Mouse (Mus musculus): ENCODE measurements around the gene Tmem252. TPM values are rescaled to one million over a fixed set of nuclear protein-coding genes. Genes with fewer than 3 reads are reported as not detected.
"Not testable (repeated sequence)": the region's sequence is repeated elsewhere in the genome, so short reads cannot be mapped to it uniquely, and the experiment has no call there.

The Tmem252 gene
- polyA plus RNA-seq, 1 experiment from 2014 or later = 7.2 TPM

DNA sequence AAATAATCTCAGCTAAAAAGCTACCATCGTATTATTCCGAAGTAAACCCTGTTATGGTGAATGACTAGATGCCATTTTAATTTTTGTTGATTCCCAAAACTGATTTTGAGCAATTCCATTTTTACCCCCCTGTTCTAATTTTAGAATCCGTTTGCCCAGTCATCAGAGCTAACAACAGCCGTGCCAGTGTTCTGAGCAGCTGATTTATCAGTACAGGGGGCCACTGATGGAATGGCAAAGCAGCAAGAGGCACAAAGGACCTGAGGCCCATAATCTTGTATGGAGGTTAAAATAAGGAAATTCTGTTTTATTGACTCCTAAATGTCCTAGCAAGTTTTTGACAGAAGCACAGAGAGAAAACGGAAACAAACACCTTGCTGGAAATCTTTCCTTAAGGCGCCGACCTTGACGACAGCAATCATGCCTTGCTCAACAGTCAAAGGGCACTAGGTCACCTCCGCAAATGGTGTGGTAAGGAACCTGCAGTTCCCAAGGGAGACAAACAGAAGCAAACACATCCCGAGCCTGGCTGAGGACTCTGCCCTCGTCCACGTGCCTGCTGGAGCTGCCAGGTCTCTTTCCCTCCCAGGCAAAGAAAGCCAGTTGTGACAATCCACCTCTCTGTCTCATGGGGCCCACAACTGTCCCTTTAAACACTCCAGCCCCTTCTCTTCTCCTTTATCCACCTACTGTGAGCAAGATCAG is 9.4 kb downstream of the Tmem252 start:
- H3K36me3 ChIP-seq = 0 out of 2 replicates have a peak, but pooled peaks cover 3% of the 10 kb centered on the region
- no peaks in the 10 kb centered on the region for H3K27me3 ChIP-seq (replicated peaks)
- H3K4me1 ChIP-seq = 0 out of 2 replicates have a peak, but pooled peaks cover 4% of the 10 kb centered on the region
- no peak overlapping the region for H3K9ac ChIP-seq
- H3K27ac ChIP-seq = no peak overlapping the region
- ATAC-seq (ENCODE audit: insufficient read depth, low FRiP score, low read depth) = no peak
- 56% methylated on average over 12 of the region's 12 CpGs for WGBS
- no peaks in the 10 kb centered on the region for H3K9me3 ChIP-seq
- no peak overlapping the region for H3K4me2 ChIP-seq
- H3K4me3 ChIP-seq (replicated peaks) = no peak overlapping the region

DNA sequence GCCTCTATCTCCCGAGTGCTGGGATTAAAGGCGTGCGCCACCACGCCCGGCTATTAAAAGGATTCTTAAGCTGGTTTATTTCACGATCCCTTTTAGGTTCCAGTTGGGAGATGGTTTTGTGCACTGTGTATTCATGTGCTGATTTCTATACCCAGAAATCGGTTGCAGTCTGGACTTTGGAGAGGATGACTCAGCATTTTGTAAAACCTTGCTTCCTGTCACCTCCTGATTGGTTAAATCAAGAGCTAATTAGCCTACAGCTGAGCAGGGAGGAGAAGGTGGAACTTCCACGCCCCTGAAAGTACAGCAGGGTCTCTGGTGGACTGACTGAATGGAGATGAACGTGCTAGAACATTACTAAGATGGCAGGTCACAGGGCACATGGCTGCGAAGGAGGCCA is 12.6 kb downstream of the Tmem252 start:
- WGBS = 83% methylated on average over 10 of the region's 10 CpGs
- H3K9me3 ChIP-seq = no peaks in the 10 kb centered on the region
- no peaks in the 10 kb centered on the region for H3K27me3 ChIP-seq (replicated peaks)
- 0 out of 2 replicates have a peak, but pooled peaks cover 3% of the 10 kb centered on the region for H3K36me3 ChIP-seq
- no peak overlapping the region for H3K4me3 ChIP-seq (replicated peaks)
- ATAC-seq (ENCODE audit: insufficient read depth, low FRiP score, low read depth) = no peak
- 0 out of 2 replicates have a peak, but pooled peaks cover 4% of the 10 kb centered on the region for H3K4me1 ChIP-seq
- H3K4me2 ChIP-seq = no peak overlapping the region
- no peak overlapping the region for H3K27ac ChIP-seq
- no peak overlapping the region for H3K9ac ChIP-seq

DNA sequence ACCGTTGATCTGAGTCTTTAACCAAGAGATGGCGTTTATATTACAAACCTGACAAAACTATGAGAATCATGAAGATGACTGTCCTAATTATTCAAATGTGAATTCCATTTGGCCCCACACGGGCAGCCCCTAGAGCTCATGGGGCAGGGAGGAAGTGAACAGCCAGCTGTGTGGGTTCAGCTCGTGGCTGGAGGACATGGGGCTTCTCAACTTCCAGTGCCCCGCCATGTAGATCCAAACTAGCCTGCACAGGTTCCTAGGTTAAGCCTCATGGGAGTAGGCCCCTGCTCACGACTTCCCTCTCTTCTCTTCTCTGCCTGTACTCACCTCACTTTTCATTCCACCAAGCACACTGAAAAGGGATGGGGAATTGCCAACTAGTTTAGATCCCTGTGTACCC is 14.5 kb downstream of the Tmem252 start:
- H3K4me1 ChIP-seq = 0 out of 2 replicates have a peak, but pooled peaks cover 4% of the 10 kb centered on the region
- no peak overlapping the region for H3K4me3 ChIP-seq (replicated peaks)
- no peaks in the 10 kb centered on the region for H3K9me3 ChIP-seq
- H3K9ac ChIP-seq = no peak overlapping the region
- H3K4me2 ChIP-seq = no peak overlapping the region
- no peaks in the 10 kb centered on the region for H3K27me3 ChIP-seq (replicated peaks)
- WGBS = 70% methylated on average over 6 of the region's 6 CpGs
- no peak for ATAC-seq (ENCODE audit: insufficient read depth, low FRiP score, low read depth)
- no peaks in the 10 kb centered on the region for H3K36me3 ChIP-seq
- no peak overlapping the region for H3K27ac ChIP-seq

DNA sequence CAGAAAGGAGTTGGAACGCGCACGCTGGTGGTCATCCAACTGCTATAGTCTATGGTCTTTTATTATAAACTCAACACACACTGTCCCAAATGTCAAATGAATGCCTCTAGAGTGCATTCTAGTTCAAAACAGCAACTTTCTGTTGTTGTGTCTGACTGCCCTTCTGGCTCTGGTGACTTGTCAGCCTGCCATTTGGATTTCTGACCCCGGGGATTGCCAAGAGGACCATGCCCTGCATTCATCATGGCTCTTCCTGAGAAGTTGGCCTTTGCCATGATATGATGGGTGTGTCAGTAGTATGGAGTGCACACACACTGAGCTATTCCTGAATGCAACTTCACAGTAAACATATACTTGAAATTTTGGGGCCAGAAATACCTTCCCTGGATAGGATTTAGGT is 15.7 kb downstream of the Tmem252 start:
- Histone ChIP-seq H3K9ac (no peak overlapping the region), H3K36me3 (no peaks in the 10 kb centered on the region), H3K4me2 (no peak overlapping the region), H3K27ac (no peak overlapping the region), H3K4me1 (no peaks in the 10 kb centered on the region), H3K9me3 (no peaks in the 10 kb centered on the region), H3K4me3 (replicated peaks) (no peak overlapping the region), H3K27me3 (replicated peaks) (no peaks in the 10 kb centered on the region)
- 93% methylated on average over 4 of the region's 4 CpGs for WGBS
- no peak for ATAC-seq (ENCODE audit: insufficient read depth, low FRiP score, low read depth)

DNA sequence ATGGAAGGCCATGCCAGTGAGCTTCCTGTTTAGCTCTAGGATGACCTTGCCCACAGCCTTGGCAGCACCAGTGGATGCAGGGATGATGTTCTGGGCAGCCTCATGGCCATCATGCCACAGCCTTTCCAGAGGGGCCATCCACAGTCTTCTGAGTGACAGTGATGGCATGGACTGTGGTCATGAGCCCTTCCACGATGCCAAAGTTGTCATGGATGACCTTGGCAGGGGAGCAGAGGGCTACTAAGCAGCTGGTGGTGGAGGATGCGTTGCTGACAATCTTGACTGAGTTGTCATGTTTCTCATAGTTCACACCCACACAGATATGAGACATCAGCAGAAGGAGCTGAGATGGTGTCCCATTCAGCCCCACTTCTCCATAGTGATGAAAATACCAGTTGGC is 18.9 kb downstream of the Tmem252 start:
- no peaks in the 10 kb centered on the region for H3K27me3 ChIP-seq (replicated peaks)
- H3K4me1 ChIP-seq = no peaks in the 10 kb centered on the region
- H3K27ac ChIP-seq = no peak overlapping the region
- H3K9ac ChIP-seq = no peak overlapping the region
- H3K4me3 ChIP-seq (replicated peaks) = no peak overlapping the region
- no peak overlapping the region for H3K4me2 ChIP-seq
- no peaks in the 10 kb centered on the region for H3K9me3 ChIP-seq
- WGBS = 89% methylated on average over 2 of the region's 2 CpGs
- no peak for ATAC-seq (ENCODE audit: insufficient read depth, low FRiP score, low read depth)
- no peaks in the 10 kb centered on the region for H3K36me3 ChIP-seq

DNA sequence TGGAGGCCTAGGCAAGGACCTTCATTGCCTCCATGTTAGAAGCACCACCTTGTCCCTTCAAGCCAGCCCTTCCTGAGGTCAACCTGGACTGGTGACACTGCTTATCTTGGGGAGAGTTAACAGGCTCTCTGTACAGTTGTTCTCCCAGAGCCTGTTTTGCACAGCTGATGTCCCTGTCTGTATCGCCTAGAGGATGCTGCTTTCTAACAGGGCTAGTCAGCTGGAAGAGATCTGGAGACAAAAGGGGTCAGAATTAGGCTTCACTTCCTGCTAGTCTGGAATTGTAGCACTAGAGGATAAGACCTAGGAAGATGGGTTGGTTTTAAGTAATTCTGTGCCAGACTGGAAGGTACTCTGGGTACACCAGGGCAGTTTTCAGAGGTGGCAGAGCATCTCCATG is 24.1 kb downstream of the Tmem252 start:
- no peak for ATAC-seq (ENCODE audit: insufficient read depth, low FRiP score, low read depth)
- H3K4me1 ChIP-seq = 0 out of 2 replicates have a peak, but pooled peaks cover 5% of the 10 kb centered on the region
- H3K4me3 ChIP-seq (replicated peaks) = no peak overlapping the region
- no peak overlapping the region for H3K27ac ChIP-seq
- WGBS = 80% methylated on average over 1 of the region's 1 CpGs
- H3K27me3 ChIP-seq (replicated peaks) = no peaks in the 10 kb centered on the region
- H3K9me3 ChIP-seq = no peaks in the 10 kb centered on the region
- no peaks in the 10 kb centered on the region for H3K36me3 ChIP-seq
- H3K4me2 ChIP-seq = no peak overlapping the region
- H3K9ac ChIP-seq = no peak overlapping the region

DNA sequence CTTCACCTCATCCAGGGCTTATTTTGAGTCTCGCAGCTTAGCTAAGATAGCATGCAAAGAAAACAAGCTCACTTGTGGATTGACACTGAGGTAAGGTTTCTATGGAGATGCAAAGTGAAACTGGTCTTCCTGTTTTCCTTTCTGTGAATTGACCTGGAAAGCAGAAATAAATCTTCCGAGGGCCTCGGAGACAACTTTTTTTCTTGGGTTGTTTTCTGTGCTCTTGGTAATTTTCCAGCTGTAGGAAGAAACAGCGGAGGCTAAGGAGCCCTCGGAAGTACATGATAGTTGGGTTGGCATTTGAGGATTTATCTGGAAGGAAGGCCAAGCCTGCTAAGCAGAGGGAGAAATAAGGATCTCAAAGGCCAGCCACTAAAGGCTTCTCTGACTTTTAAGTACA is 24.8 kb downstream of the Tmem252 start:
- Histone ChIP-seq H3K36me3 (no peaks in the 10 kb centered on the region), H3K4me1 (0 out of 2 replicates have a peak, but pooled peaks cover 6% of the 10 kb centered on the region), H3K27me3 (replicated peaks) (no peaks in the 10 kb centered on the region), H3K9ac (no peak overlapping the region), H3K4me2 (no peak overlapping the region), H3K4me3 (replicated peaks) (no peak overlapping the region), H3K9me3 (no peaks in the 10 kb centered on the region), H3K27ac (no peak overlapping the region)
- whole genome bisulfite sequencing = 48% methylated on average over 5 of the region's 5 CpGs
- no peak for ATAC-seq (ENCODE audit: insufficient read depth, low FRiP score, low read depth)

DNA sequence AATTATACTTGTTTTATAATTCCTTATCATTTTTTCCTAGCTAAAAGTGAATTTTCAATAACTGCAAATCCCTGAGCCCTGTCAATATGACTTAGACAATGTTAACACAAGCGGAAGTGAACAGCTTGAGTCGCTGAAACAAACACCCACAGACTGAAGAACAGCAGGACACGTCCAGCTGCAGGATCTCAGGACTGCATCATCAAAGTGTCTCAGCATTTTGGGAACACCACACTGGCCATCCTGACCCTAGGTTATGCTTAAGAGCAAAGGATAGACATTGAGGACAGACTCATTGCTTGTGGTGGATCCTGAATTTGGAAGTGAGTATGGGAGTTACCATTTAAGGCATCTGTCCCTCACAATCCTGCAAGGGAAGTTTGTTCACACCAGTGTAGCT is 25.4 kb downstream of the Tmem252 start:
- Histone ChIP-seq H3K27ac (no peak overlapping the region), H3K9ac (no peak overlapping the region), H3K4me2 (no peak overlapping the region), H3K9me3 (no peaks in the 10 kb centered on the region), H3K36me3 (no peaks in the 10 kb centered on the region), H3K4me1 (0 out of 2 replicates have a peak, but pooled peaks cover 6% of the 10 kb centered on the region), H3K4me3 (replicated peaks) (no peak overlapping the region), H3K27me3 (replicated peaks) (no peaks in the 10 kb centered on the region)
- WGBS = 47% methylated on average over 3 of the region's 3 CpGs
- no peak for ATAC-seq (ENCODE audit: insufficient read depth, low FRiP score, low read depth)

DNA sequence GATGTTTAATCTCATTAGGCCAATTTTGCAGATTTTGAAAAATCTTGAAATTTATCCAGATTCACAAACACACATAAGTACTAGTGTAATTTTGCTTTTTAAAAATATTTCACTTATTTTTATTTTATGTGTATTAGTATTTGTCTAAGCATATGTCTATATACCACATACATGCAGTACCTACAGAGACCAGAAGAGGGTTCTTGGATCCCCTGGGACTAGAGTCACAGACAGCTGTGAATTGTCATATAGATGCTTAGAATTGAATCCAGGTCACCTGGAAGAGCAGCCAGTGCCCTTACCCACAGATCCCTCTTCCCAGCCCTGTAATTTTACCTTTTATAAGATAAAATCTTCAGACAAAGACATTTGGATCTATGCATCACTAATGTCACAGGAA is 26.1 kb downstream of the Tmem252 start:
- H3K9ac ChIP-seq = no peak overlapping the region
- H3K27ac ChIP-seq = no peak overlapping the region
- no peaks in the 10 kb centered on the region for H3K36me3 ChIP-seq
- no peak for ATAC-seq (ENCODE audit: insufficient read depth, low FRiP score, low read depth)
- H3K9me3 ChIP-seq = no peaks in the 10 kb centered on the region
- H3K4me2 ChIP-seq = no peak overlapping the region
- 0 out of 2 replicates have a peak, but pooled peaks cover 6% of the 10 kb centered on the region for H3K4me1 ChIP-seq
- H3K4me3 ChIP-seq (replicated peaks) = no peak overlapping the region
- H3K27me3 ChIP-seq (replicated peaks) = no peaks in the 10 kb centered on the region

DNA sequence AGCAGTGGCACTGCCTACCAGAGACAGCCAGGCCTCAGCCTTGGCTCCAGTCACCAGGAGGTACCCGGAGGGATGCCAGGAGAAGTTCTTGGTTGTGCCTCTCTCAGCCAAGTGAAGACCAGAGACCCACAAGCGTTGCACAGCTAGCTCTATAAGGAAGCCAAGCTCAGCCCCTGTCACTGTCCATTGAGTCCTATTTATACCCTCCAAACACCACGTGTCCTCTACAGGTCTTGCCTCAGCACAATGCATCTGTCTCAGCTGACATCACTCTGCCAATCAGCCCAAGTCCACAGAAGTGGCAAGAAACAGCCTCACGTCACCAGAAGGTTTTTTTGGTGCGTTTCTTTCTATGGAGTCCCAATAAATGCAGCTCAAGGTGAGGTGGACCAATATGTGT is 26.9 kb downstream of the Tmem252 start:
- no peak overlapping the region for H3K4me3 ChIP-seq (replicated peaks)
- ATAC-seq (ENCODE audit: insufficient read depth, low FRiP score, low read depth) = no peak
- no peak overlapping the region for H3K9ac ChIP-seq
- no peaks in the 10 kb centered on the region for H3K36me3 ChIP-seq
- H3K27me3 ChIP-seq (replicated peaks) = no peaks in the 10 kb centered on the region
- no peak overlapping the region for H3K27ac ChIP-seq
- 92% methylated on average over 5 of the region's 5 CpGs for WGBS
- no peaks in the 10 kb centered on the region for H3K9me3 ChIP-seq
- H3K4me2 ChIP-seq = no peak overlapping the region
- 0 out of 2 replicates have a peak, but pooled peaks cover 6% of the 10 kb centered on the region for H3K4me1 ChIP-seq

DNA sequence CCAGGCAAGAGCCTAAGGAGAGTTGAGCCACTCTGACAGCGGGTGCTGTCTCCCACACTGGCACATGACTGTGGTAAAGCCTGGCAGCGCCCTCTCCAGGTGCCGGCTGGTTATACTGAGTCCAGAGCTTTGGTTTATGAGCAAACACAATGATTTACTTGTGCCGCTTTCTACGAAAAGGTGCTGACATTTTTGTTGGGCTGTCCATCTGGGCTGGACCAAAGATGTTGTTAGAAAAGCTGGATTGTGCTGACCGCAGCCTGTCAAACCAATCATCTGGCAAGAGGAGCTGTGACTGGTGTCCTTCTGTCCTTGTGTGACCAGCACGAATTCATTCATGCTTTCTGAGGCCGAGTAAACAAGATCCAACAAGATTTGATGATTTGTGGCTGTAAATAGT is 27.9 kb downstream of the Tmem252 start:
- Histone ChIP-seq H3K27ac (no peak overlapping the region), H3K4me3 (replicated peaks) (no peak overlapping the region), H3K36me3 (no peaks in the 10 kb centered on the region), H3K4me2 (no peak overlapping the region), H3K9me3 (no peaks in the 10 kb centered on the region), H3K27me3 (replicated peaks) (no peaks in the 10 kb centered on the region), H3K9ac (no peak overlapping the region), H3K4me1 (0 out of 2 replicates have a peak, but pooled peaks cover 6% of the 10 kb centered on the region)
- ATAC-seq (ENCODE audit: insufficient read depth, low FRiP score, low read depth) = no peak
- 69% methylated on average over 8 of the region's 8 CpGs for WGBS

DNA sequence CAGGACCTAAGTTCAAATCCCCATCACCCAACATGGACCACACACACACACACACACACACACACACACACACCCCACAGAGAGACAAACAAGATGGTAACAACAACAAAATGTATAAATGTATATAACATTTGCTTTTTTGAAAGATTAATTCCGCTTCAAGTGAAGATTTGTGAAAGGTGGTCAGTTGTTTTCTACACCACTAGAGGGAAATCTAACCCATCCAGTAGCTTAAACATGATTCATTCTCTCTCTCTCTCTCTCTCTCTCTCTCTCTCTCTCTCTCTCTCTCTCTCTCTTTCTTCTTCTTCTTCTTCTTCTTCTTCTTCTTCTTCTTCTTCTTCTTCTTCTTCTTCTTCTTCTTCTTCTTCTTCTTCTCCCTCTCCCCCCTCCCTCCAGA is 29.4 kb downstream of the Tmem252 start:
- WGBS = 41% methylated on average over 1 of the region's 1 CpGs
- not testable (repeated sequence) for H3K27ac ChIP-seq; H3K4me1 ChIP-seq; ATAC-seq (ENCODE audit: insufficient read depth, low FRiP score, low read depth); H3K36me3 ChIP-seq; H3K4me3 ChIP-seq (replicated peaks); H3K9ac ChIP-seq; H3K9me3 ChIP-seq; H3K27me3 ChIP-seq (replicated peaks); H3K4me2 ChIP-seq
